In the genomic region with DNA sequence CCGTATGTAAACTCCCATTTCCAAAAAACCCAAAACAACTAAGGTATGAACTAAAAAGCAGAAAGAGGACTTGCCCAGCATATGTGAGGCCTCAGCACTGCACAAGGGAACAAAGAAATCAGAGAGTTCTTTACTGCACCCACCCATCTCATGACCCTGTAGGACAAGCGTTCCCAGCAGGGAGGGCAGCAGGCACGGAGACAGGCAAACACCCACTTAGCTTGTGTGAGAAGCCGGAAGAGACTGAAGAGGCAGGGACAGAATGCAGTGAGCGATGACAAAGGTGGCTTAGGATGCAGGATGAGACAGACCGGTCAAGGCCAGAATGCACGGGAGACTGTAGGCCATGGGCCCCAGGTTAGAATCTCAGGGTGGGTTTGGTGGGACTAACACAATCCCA, we compare ENCODE assay signal across 24 mouse cellular contexts. TPM values are rescaled to one million over a fixed set of nuclear protein-coding genes. Genes with fewer than 3 reads are reported as not detected.
A peak's percentile ranks its signal among the peaks of the same experiment; 100 is the strongest.
DNase-seq lines count a peak whose midpoint lies in the region; ATAC-seq and TF ChIP-seq lines count a peak whose summit lies in the region.
"Had no signal": no experiment of that assay in that cellular context is flagged by ENCODE, and none has a peak within 500 bp of the region (broad histone marks: within the 10 kb centered on the region; RNA-seq: fewer than 3 reads in every experiment).

No protein-coding gene starts in this region.

- no peak for ATAC-seq in midbrain, embryonic 11.5 days (ENCODE audit: low FRiP score)
- ATAC-seq in midbrain, embryonic 16.5 days, result no peak
- no peak for ATAC-seq in forebrain, embryonic 12.5 days (ENCODE audit: low FRiP score)
- ATAC-seq: activated CD4-positive, CD25-positive, alpha-beta regulatory T cell, adult 4 months; CD4-positive, CD25-positive, alpha-beta regulatory T cell, adult 4 months; Patski had no signal

- no peak for TF ChIP-seq CTCF in testis, adult 2 months (IDR thresholded peaks at IDR 0.05; ENCODE audit: control insufficient read depth, insufficient read depth, insufficient replicate concordance, low read depth, low read length)

- WGBS in midbrain, embryonic 11.5 days, result 87% methylated on average over 7 of the region's 7 CpGs
- WGBS in midbrain, embryonic 16.5 days, result 91% methylated on average over 7 of the region's 7 CpGs
- WGBS in forebrain, embryonic 12.5 days, result 87% methylated on average over 7 of the region's 7 CpGs

- H3K36me3 ChIP-seq in midbrain, embryonic 11.5 days (ENCODE audit: control insufficient read depth, insufficient read depth, low read length), result no peaks in the 10 kb centered on the region
- H3K36me3 ChIP-seq in midbrain, embryonic 16.5 days (ENCODE audit: control insufficient read depth, insufficient read depth, low read length), result no peaks in the 10 kb centered on the region
- no peaks in the 10 kb centered on the region for H3K36me3 ChIP-seq in testis, adult 2 months (ENCODE audit: control insufficient read depth, insufficient read depth, low read length)
- no peaks in the 10 kb centered on the region for H3K36me3 ChIP-seq in forebrain, embryonic 12.5 days (replicated peaks)
- H3K36me3 ChIP-seq: G1E had no signal

- no peak overlapping the region for H3K4me3 ChIP-seq in midbrain, embryonic 11.5 days (ENCODE audit: low read depth, low read length)
- H3K4me3 ChIP-seq in midbrain, embryonic 16.5 days (ENCODE audit: low read depth, low read length), result no peak overlapping the region
- H3K4me3 ChIP-seq in testis, adult 2 months (ENCODE audit: control insufficient read depth, low read depth, low read length), result peak overlapping the region; percentile 41
- no peak overlapping the region for H3K4me3 ChIP-seq in forebrain, embryonic 12.5 days (replicated peaks)

- H3K9ac ChIP-seq in midbrain, embryonic 11.5 days (ENCODE audit: low read length), result no peak overlapping the region
- no peak overlapping the region for H3K9ac ChIP-seq in midbrain, embryonic 16.5 days (ENCODE audit: low read depth, low read length)
- H3K9ac ChIP-seq in forebrain, embryonic 12.5 days, result no peak overlapping the region

- H3K27me3 ChIP-seq in midbrain, embryonic 11.5 days (ENCODE audit: control insufficient read depth, insufficient read depth, low read length), result peaks cover 89% of the 10 kb centered on the region
- H3K27me3 ChIP-seq in midbrain, embryonic 16.5 days (ENCODE audit: control insufficient read depth, insufficient read depth, low read depth, low read length), result peaks cover 51% of the 10 kb centered on the region
- no peaks in the 10 kb centered on the region for H3K27me3 ChIP-seq in testis, adult 2 months (ENCODE audit: control insufficient read depth, insufficient read depth, low read length)
- peaks cover 84% of the 10 kb centered on the region for H3K27me3 ChIP-seq in forebrain, embryonic 12.5 days

- peaks cover 2% of the 10 kb centered on the region for H3K4me1 ChIP-seq in midbrain, embryonic 11.5 days (ENCODE audit: control insufficient read depth, insufficient read depth, low read length)
- H3K4me1 ChIP-seq in midbrain, embryonic 16.5 days (ENCODE audit: control insufficient read depth, insufficient read depth, low read length), result no peaks in the 10 kb centered on the region; the same call in 1 of the 2 replicates
- peaks cover 22% of the 10 kb centered on the region for H3K4me1 ChIP-seq in testis, adult 2 months (ENCODE audit: control insufficient read depth, insufficient read depth, low read length)
- peaks cover 7% of the 10 kb centered on the region; the same call in 1 of the 2 replicates for H3K4me1 ChIP-seq in forebrain, embryonic 12.5 days

- H3K27ac ChIP-seq in midbrain, embryonic 11.5 days (ENCODE audit: low read depth, low read length), result no peak overlapping the region
- H3K27ac ChIP-seq in midbrain, embryonic 16.5 days (ENCODE audit: low read length), result no peak overlapping the region
- H3K27ac ChIP-seq in testis, adult 2 months (ENCODE audit: control insufficient read depth, insufficient read depth, low read depth, low read length), result no peak overlapping the region
- no peak overlapping the region for H3K27ac ChIP-seq in forebrain, embryonic 12.5 days

- H3K9me3 ChIP-seq in midbrain, embryonic 11.5 days (ENCODE audit: control insufficient read depth, low read length), result no peaks in the 10 kb centered on the region
- no peaks in the 10 kb centered on the region for H3K9me3 ChIP-seq in midbrain, embryonic 16.5 days (replicated peaks; ENCODE audit: control insufficient read depth, low read length, poor library complexity, severe bottlenecking)
- no peaks in the 10 kb centered on the region for H3K9me3 ChIP-seq in forebrain, embryonic 12.5 days
- H3K9me3 ChIP-seq: G1E had no signal

- no peak overlapping the region for H3K4me2 ChIP-seq in midbrain, embryonic 11.5 days
- no peak overlapping the region for H3K4me2 ChIP-seq in midbrain, embryonic 16.5 days (ENCODE audit: low read length)
- H3K4me2 ChIP-seq in forebrain, embryonic 12.5 days, result no peak overlapping the region

- TF ChIP-seq POLR2A in testis, adult 2 months (IDR thresholded peaks at IDR 0.05; ENCODE audit: control insufficient read depth, low read depth, low read length), result no peak

- DNase-seq in midbrain, embryonic 11.5 days (ENCODE audit: low spot score, missing footprints), result peak; percentile 56
- no peak for DNase-seq in testis, postnatal 10 days (ENCODE audit: low spot score)
- DNase-seq in ES-CJ7 (ENCODE audit: low read depth, low spot score) (peak; percentile 50), ZHBTc4 (ENCODE audit: low read depth, low spot score) (peak; percentile 83)
- DNase-seq in embryo, embryonic 10 days (ENCODE audit: low spot score), result no peak
- DNase-seq: adrenal gland, adult 2 months; adrenal gland, adult 8-10 months; adrenal gland, postnatal 10 days; adrenal gland, postnatal 14 days; adrenal gland, postnatal 25 days; adrenal gland, postnatal 36 days; B cell, adult 2 months; cerebellum, adult 11 months; cerebellum, adult 11-12 months; cerebellum, adult 18-20 months; cerebellum, adult 2 months had no signal

RNA-seq across cellular contexts. Expression of a gene that starts 11.1 kb away (rescaled TPM):
- 8.5 and 11.4 TPM in 2 replicates for polyA plus RNA-seq in midbrain, embryonic 11.5 days (2014; fragmentation: Nextera tagmentation; extraction: Ambion mirVana)
- polyA plus RNA-seq in midbrain, embryonic 16.5 days (2015; fragmentation: Nextera tagmentation; extraction: Ambion mirVana), result 0.23 and 1.2 TPM in 2 replicates
- 1.4 and 1.5 TPM in 2 replicates for polyA plus RNA-seq in testis, adult 2 months (2012; rRNA removed)
- polyA plus RNA-seq in forebrain, embryonic 12.5 days (2016; fragmentation: Nextera tagmentation; extraction: Ambion mirVana), result 4.6 TPM in 2 replicates
- polyA plus RNA-seq: activated CD4-positive, CD25-positive, alpha-beta regulatory T cell, adult 4 months; C2C12; CD4-positive, CD25-positive, alpha-beta regulatory T cell, adult 4 months; cerebellum, adult 2 months; G1E had no signal

RNA-seq across cellular contexts. Expression of a gene that starts 17.7 kb away (rescaled TPM):
- polyA plus RNA-seq in midbrain, embryonic 11.5 days (2014; fragmentation: Nextera tagmentation; extraction: Ambion mirVana), result 9.3 and 10.4 TPM in 2 replicates
- 7.9 TPM in 2 replicates for polyA plus RNA-seq in midbrain, embryonic 16.5 days (2015; fragmentation: Nextera tagmentation; extraction: Ambion mirVana)
- 212 and 245 TPM in 2 replicates for polyA plus RNA-seq in testis, adult 2 months (2012; rRNA removed)
- 9.0 and 10.7 TPM in 2 replicates for polyA plus RNA-seq in forebrain, embryonic 12.5 days (2016; fragmentation: Nextera tagmentation; extraction: Ambion mirVana)

RNA-seq across cellular contexts. Expression of a gene that starts 52.0 kb away (rescaled TPM):
- polyA plus RNA-seq in midbrain, embryonic 11.5 days (2014; fragmentation: Nextera tagmentation; extraction: Ambion mirVana), result 68.8 and 78.9 TPM in 2 replicates
- polyA plus RNA-seq in midbrain, embryonic 16.5 days (2015; fragmentation: Nextera tagmentation; extraction: Ambion mirVana), result 76.5 and 84.0 TPM in 2 replicates
- polyA plus RNA-seq in testis, adult 2 months (2012; rRNA removed), result 52.2 and 56.7 TPM in 2 replicates
- 94.7 and 105 TPM in 2 replicates for polyA plus RNA-seq in forebrain, embryonic 12.5 days (2016; fragmentation: Nextera tagmentation; extraction: Ambion mirVana)

Comparison
In these comparisons a context has a peak if more than half of its experiments do, and no peak if none do; other contexts are left out.
1. DNase-seq: peak in midbrain, embryonic 11.5 days (single experiment), ES-CJ7 (single experiment) and ZHBTc4 (single experiment); none in testis, postnatal 10 days (single experiment) and embryo, embryonic 10 days (single experiment).
2. RNA of a gene that starts 17.7 kb away (polyA plus RNA-seq): 212 to 245 TPM in testis, adult 2 months; 9.3 to 10.4 TPM in midbrain, embryonic 11.5 days, 9.0 to 10.7 TPM in forebrain, embryonic 12.5 days and 7.9 TPM in midbrain, embryonic 16.5 days; every median in the first group is over 10 times any median in the second.